In genomic region chr2:17710083-17710482, GRCm38 (mm10) we compare ENCODE assay signal across 11 mouse cellular contexts. TPM values are rescaled to one million over a fixed set of nuclear protein-coding genes. Genes with fewer than 3 reads are reported as not detected.
DNase-seq lines count a peak whose midpoint lies in the region; ATAC-seq lines count a peak whose summit lies in the region.
"Had no signal": no experiment of that assay in that cellular context is flagged by ENCODE, and none has a peak within 500 bp of the region (broad histone marks: within the 10 kb centered on the region; RNA-seq: fewer than 3 reads in every experiment).

No protein-coding gene starts in this region.

- no peak overlapping the region for H3K4me2 ChIP-seq in forebrain, embryonic 15.5 days (replicated peaks)
- H3K4me2 ChIP-seq in forebrain, embryonic 12.5 days = no peak overlapping the region
- no peak overlapping the region for H3K4me2 ChIP-seq in heart, embryonic 11.5 days
- H3K4me2 ChIP-seq: stomach, embryonic 15.5 days had no signal

- intact Hi-C loops in left cerebral cortex, postnatal 4 days (cut with DNase I) = no loop called here

- H3K9ac ChIP-seq in forebrain, embryonic 15.5 days (replicated peaks) = no peak overlapping the region
- no peak overlapping the region for H3K9ac ChIP-seq in forebrain, embryonic 12.5 days
- H3K9ac ChIP-seq in heart, embryonic 11.5 days (ENCODE audit: low read depth, low read length) = no peak overlapping the region
- H3K9ac ChIP-seq: stomach, embryonic 15.5 days had no signal

- no peaks in the 10 kb centered on the region for H3K27me3 ChIP-seq in forebrain, embryonic 15.5 days
- no peaks in the 10 kb centered on the region for H3K27me3 ChIP-seq in forebrain, embryonic 12.5 days
- no peaks in the 10 kb centered on the region for H3K27me3 ChIP-seq in heart, embryonic 11.5 days (ENCODE audit: control insufficient read depth, insufficient read depth, low read length)
- H3K27me3 ChIP-seq: stomach, embryonic 15.5 days had no signal

- no peak overlapping the region for H3K27ac ChIP-seq in forebrain, embryonic 15.5 days (replicated peaks)
- H3K27ac ChIP-seq in forebrain, embryonic 12.5 days = no peak overlapping the region
- H3K27ac ChIP-seq in heart, embryonic 11.5 days (ENCODE audit: low read depth, low read length) = no peak overlapping the region
- H3K27ac ChIP-seq: stomach, embryonic 15.5 days had no signal

- H3K9me3 ChIP-seq in forebrain, embryonic 15.5 days = no peaks in the 10 kb centered on the region
- no peaks in the 10 kb centered on the region for H3K9me3 ChIP-seq in forebrain, embryonic 12.5 days
- H3K9me3 ChIP-seq in heart, embryonic 11.5 days (replicated peaks; ENCODE audit: control insufficient read depth, low read length) = no peaks in the 10 kb centered on the region
- H3K9me3 ChIP-seq: stomach, embryonic 15.5 days had no signal

- ATAC-seq in forebrain, embryonic 15.5 days (replicated peaks) = 0 out of 2 replicates have a peak, but pooled peaks have one; percentile 42
- ATAC-seq in forebrain, embryonic 12.5 days (ENCODE audit: low FRiP score) = no peak
- ATAC-seq in heart, embryonic 11.5 days (replicated peaks; ENCODE audit: insufficient number of reproducible peaks, low FRiP score, low TSS enrichment) = no peak
- ATAC-seq: CD4-positive, CD25-positive, alpha-beta regulatory T cell, adult 4 months had no signal

- WGBS in forebrain, embryonic 15.5 days = 45% methylated on average over 2 of the region's 2 CpGs
- WGBS in forebrain, embryonic 12.5 days = 75% methylated on average over 2 of the region's 2 CpGs
- WGBS in heart, embryonic 11.5 days (ENCODE audit: insufficient replicate concordance) = 77% methylated on average over 2 of the region's 2 CpGs

- H3K4me1 ChIP-seq in forebrain, embryonic 15.5 days = 0 out of 2 replicates have a peak, but pooled peaks cover 5% of the 10 kb centered on the region
- 0 out of 2 replicates have a peak, but pooled peaks cover under 1% of the 10 kb centered on the region for H3K4me1 ChIP-seq in forebrain, embryonic 12.5 days
- no peaks in the 10 kb centered on the region for H3K4me1 ChIP-seq in heart, embryonic 11.5 days (ENCODE audit: control insufficient read depth, insufficient read depth, low read length)
- H3K4me1 ChIP-seq: stomach, embryonic 15.5 days had no signal

- no peak overlapping the region for H3K4me3 ChIP-seq in forebrain, embryonic 15.5 days
- no peak overlapping the region for H3K4me3 ChIP-seq in forebrain, embryonic 12.5 days (replicated peaks)
- no peak overlapping the region for H3K4me3 ChIP-seq in heart, embryonic 11.5 days (ENCODE audit: low read depth, low read length)
- H3K4me3 ChIP-seq: stomach, embryonic 15.5 days had no signal

- no peaks in the 10 kb centered on the region for H3K36me3 ChIP-seq in forebrain, embryonic 15.5 days
- H3K36me3 ChIP-seq in forebrain, embryonic 12.5 days (replicated peaks) = no peaks in the 10 kb centered on the region
- H3K36me3 ChIP-seq in heart, embryonic 11.5 days (ENCODE audit: control insufficient read depth, insufficient read depth, low read length) = no peaks in the 10 kb centered on the region
- H3K36me3 ChIP-seq: stomach, embryonic 15.5 days had no signal

- DNase-seq in left cerebral cortex, postnatal 4 days = peak; percentile 8
- DNase-seq in left cerebral cortex, adult 11 months (ENCODE audit: low spot score) = no peak
- peak; percentile 47 for DNase-seq in brain, adult 2 months (ENCODE audit: low read depth, low spot score)
- peak; percentile 52 to 57 for DNase-seq in cerebellum, postnatal 10 days
- DNase-seq: kidney, adult 8-10 months; spleen, adult 18-20 months had no signal

RNA-seq across cellular contexts. Expression of gene Nebl, which starts 21.2 kb away (rescaled TPM):
- 7.8 and 8.7 TPM in 2 replicates for polyA plus RNA-seq in forebrain, embryonic 15.5 days (2015; fragmentation: Nextera tagmentation; extraction: Ambion mirVana)
- 6.1 and 6.5 TPM in 2 replicates for polyA plus RNA-seq in forebrain, embryonic 12.5 days (2016; fragmentation: Nextera tagmentation; extraction: Ambion mirVana)
- 10 to 100 TPM; 28.1 to 36.5 TPM for total RNA-seq in left cerebral cortex, postnatal 4 days (2021)
- 403 and 457 TPM in 2 replicates for polyA plus RNA-seq in heart, embryonic 11.5 days (2014; fragmentation: Nextera tagmentation; extraction: Ambion mirVana)

Comparison
In these comparisons a context has a peak if more than half of its experiments do, and no peak if none do; other contexts are left out.
1. RNA of gene Nebl, which starts 21.2 kb away (polyA plus RNA-seq): 403 to 457 TPM in heart, embryonic 11.5 days; 7.8 to 8.7 TPM in forebrain, embryonic 15.5 days and 6.1 to 6.5 TPM in forebrain, embryonic 12.5 days; every median in the first group is over 10 times any median in the second.